Mouse (Mus musculus): ENCODE measurements around the gene Tdrkh. TPM values are rescaled to one million over a fixed set of nuclear protein-coding genes. Genes with fewer than 3 reads are reported as not detected.
A peak's percentile ranks its signal among the peaks of the same experiment; 100 is the strongest.

The Tdrkh gene
- polyA plus RNA-seq, 1 experiment from 2014 or later, result 61.6 TPM

DNA sequence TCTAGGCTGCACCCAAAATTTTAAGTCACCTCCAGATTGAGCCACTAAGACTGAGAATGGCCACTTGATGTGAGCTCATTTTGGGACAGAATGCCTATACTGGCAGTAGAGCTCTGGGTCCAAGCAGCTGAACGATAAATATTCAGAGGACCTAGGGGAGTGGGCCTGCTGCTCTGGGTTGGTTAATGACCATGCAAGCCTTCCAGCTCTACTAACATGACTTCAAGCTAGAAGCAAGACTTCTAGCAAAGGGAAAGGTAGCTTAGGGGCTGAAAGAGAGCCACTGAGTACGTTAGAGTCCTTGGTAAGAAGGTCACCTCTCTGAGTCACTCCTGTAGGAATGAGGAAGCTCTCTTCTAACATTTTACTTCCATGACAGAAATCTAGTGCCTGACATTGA, 20.9 kb upstream of the Tdrkh start:
- 88% methylated on average over 2 of the region's 2 CpGs for WGBS
- H3K27me3 ChIP-seq, result peaks cover 3% of the 10 kb centered on the region
- no peak overlapping the region for H3K9ac ChIP-seq (replicated peaks)
- no peaks in the 10 kb centered on the region for H3K9me3 ChIP-seq
- H3K4me1 ChIP-seq (replicated peaks), result no peaks in the 10 kb centered on the region
- H3K36me3 ChIP-seq, result no peaks in the 10 kb centered on the region
- no peak overlapping the region for H3K27ac ChIP-seq
- ATAC-seq, result no peak
- H3K4me2 ChIP-seq (replicated peaks), result no peak overlapping the region
- H3K4me3 ChIP-seq (replicated peaks), result no peak overlapping the region

GRCm38 (mm10) chr3:94393049-94393448, 20.0 kb upstream of the Tdrkh start:
- Histone ChIP-seq H3K27ac (no peak overlapping the region), H3K36me3 (no peaks in the 10 kb centered on the region), H3K27me3 (peaks cover 11% of the 10 kb centered on the region), H3K9me3 (no peaks in the 10 kb centered on the region), H3K4me1 (replicated peaks) (no peaks in the 10 kb centered on the region), H3K4me2 (replicated peaks) (no peak overlapping the region), H3K4me3 (replicated peaks) (no peak overlapping the region), H3K9ac (replicated peaks) (no peak overlapping the region)
- WGBS, result 79% methylated on average over 4 of the region's 4 CpGs
- no peak for ATAC-seq

GRCm38 (mm10) chr3:94396336-94396735, 16.7 kb upstream of the Tdrkh start:
- no peaks in the 10 kb centered on the region for H3K36me3 ChIP-seq
- no peak overlapping the region for H3K9ac ChIP-seq (replicated peaks)
- ATAC-seq, result no peak
- H3K27me3 ChIP-seq, result peaks cover 18% of the 10 kb centered on the region
- no peaks in the 10 kb centered on the region for H3K9me3 ChIP-seq
- WGBS, result 83% methylated on average over 1 of the region's 1 CpGs
- no peak overlapping the region for H3K27ac ChIP-seq
- peaks cover 20% of the 10 kb centered on the region for H3K4me1 ChIP-seq (replicated peaks)
- no peak overlapping the region for H3K4me3 ChIP-seq (replicated peaks)
- no peak overlapping the region for H3K4me2 ChIP-seq (replicated peaks)

GRCm38 (mm10) chr3:94396851-94397250, 16.2 kb upstream of the Tdrkh start:
- H3K9me3 ChIP-seq, result no peaks in the 10 kb centered on the region
- H3K4me2 ChIP-seq (replicated peaks), result no peak overlapping the region
- no peak for ATAC-seq
- 87% methylated on average over 4 of the region's 4 CpGs for WGBS
- peaks cover 20% of the 10 kb centered on the region for H3K4me1 ChIP-seq (replicated peaks)
- no peak overlapping the region for H3K9ac ChIP-seq (replicated peaks)
- no peak overlapping the region for H3K4me3 ChIP-seq (replicated peaks)
- no peak overlapping the region for H3K27ac ChIP-seq
- no peaks in the 10 kb centered on the region for H3K36me3 ChIP-seq
- peaks cover 22% of the 10 kb centered on the region for H3K27me3 ChIP-seq

- Histone ChIP-seq H3K9ac (replicated peaks) (peak within 1 kb of the TSS; percentile 70), H3K27ac (no peak within 1 kb of the TSS; the same call in 1 of the 2 replicates), H3K9me3 (no peaks in the 10 kb centered on the region), H3K4me2 (replicated peaks) (peak within 1 kb of the TSS; percentile 70), H3K4me3 (replicated peaks) (peak within 1 kb of the TSS; percentile 42), H3K4me1 (replicated peaks) (peaks cover 20% of the 10 kb centered on the region), H3K36me3 (no peaks in the 10 kb centered on the region), H3K27me3 (peaks cover 25% of the 10 kb centered on the region)
- no peak for ATAC-seq
- 77% methylated on average over 6 of the region's 6 CpGs for WGBS
These were observed 14.9 kb upstream of the Tdrkh start, which contains the start of gene Lingo4 for GRCm38 (mm10) chr3:94398217-94398616. Gene Lingo4, plus strand, starts transcription at chr3:94398517.

GRCm38 (mm10) chr3:94398943-94399481, 14.1 kb upstream of the Tdrkh start:
- Histone ChIP-seq H3K4me2 (replicated peaks) (peak overlapping the region; percentile 70), H3K4me3 (replicated peaks) (peak overlapping the region; percentile 42), H3K36me3 (no peaks in the 10 kb centered on the region), H3K27ac (no peak overlapping the region; the same call in 1 of the 2 replicates), H3K9ac (replicated peaks) (peak overlapping the region; percentile 70), H3K9me3 (no peaks in the 10 kb centered on the region), H3K4me1 (replicated peaks) (peaks cover 20% of the 10 kb centered on the region), H3K27me3 (peaks cover 29% of the 10 kb centered on the region)
- WGBS, result 3% methylated on average over 20 of the region's 20 CpGs
- peak; percentile 78 for ATAC-seq

- 15% methylated on average over 5 of the region's 5 CpGs for WGBS
- Histone ChIP-seq H3K9me3 (no peaks in the 10 kb centered on the region), H3K4me3 (replicated peaks) (peak overlapping the region; percentile 42; the same call in 1 of the 2 replicates), H3K36me3 (no peaks in the 10 kb centered on the region), H3K4me2 (replicated peaks) (peak overlapping the region; percentile 70), H3K9ac (replicated peaks) (peak overlapping the region; percentile 70), H3K27me3 (peaks cover 29% of the 10 kb centered on the region), H3K4me1 (replicated peaks) (peaks cover 28% of the 10 kb centered on the region), H3K27ac (no peak overlapping the region)
- peak; percentile 44; the same call in 1 of the 2 replicates for ATAC-seq
These were observed 13.3 kb upstream of the Tdrkh start for GRCm38 (mm10) chr3:94399663-94400310.

GRCm38 (mm10) chr3:94402451-94402850, 10.6 kb upstream of the Tdrkh start:
- Histone ChIP-seq H3K4me2 (replicated peaks) (no peak overlapping the region), H3K4me3 (replicated peaks) (no peak overlapping the region), H3K4me1 (replicated peaks) (peaks cover 30% of the 10 kb centered on the region), H3K9me3 (no peaks in the 10 kb centered on the region), H3K36me3 (no peaks in the 10 kb centered on the region), H3K27ac (no peak overlapping the region), H3K27me3 (peaks cover 23% of the 10 kb centered on the region), H3K9ac (replicated peaks) (no peak overlapping the region)
- ATAC-seq, result no peak
- 79% methylated on average over 8 of the region's 8 CpGs for WGBS

GRCm38 (mm10) chr3:94404366-94405054, 8.6 kb upstream of the Tdrkh start:
- Histone ChIP-seq H3K4me2 (replicated peaks) (no peak overlapping the region), H3K36me3 (no peaks in the 10 kb centered on the region), H3K4me1 (replicated peaks) (peaks cover 21% of the 10 kb centered on the region), H3K9ac (replicated peaks) (peak overlapping the region; percentile 4; the same call in 1 of the 2 replicates), H3K27me3 (peaks cover 14% of the 10 kb centered on the region), H3K9me3 (no peaks in the 10 kb centered on the region), H3K27ac (no peak overlapping the region), H3K4me3 (replicated peaks) (no peak overlapping the region)
- WGBS, result 23% methylated on average over 7 of the region's 7 CpGs
- ATAC-seq, result peak; percentile 41; the same call in 1 of the 2 replicates

DNA sequence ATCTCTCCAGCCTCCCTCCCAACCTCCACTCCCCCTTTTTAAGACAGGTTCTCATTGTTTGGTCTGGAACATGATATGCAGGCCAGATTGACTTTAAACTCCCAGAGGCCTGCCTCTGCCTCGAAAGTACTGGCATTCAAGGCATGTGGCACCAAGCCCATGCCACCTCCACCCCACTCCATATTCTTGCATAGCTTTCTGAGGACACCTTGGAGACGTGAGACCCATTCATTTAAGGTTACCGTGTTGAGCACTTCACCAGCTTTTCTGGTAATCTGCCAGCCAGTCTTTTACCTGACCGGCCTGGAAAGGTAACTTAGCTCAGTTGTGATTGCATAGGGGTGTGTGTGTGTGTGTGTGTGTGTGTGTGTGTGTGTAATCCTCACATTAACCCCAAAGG, 7.5 kb upstream of the Tdrkh start:
- Histone ChIP-seq H3K4me2 (replicated peaks) (no peak overlapping the region), H3K4me1 (replicated peaks) (peaks cover 10% of the 10 kb centered on the region; the same call in 1 of the 2 replicates), H3K27me3 (peaks cover 14% of the 10 kb centered on the region), H3K36me3 (no peaks in the 10 kb centered on the region), H3K4me3 (replicated peaks) (no peak overlapping the region), H3K9ac (replicated peaks) (no peak overlapping the region), H3K27ac (no peak overlapping the region), H3K9me3 (no peaks in the 10 kb centered on the region)
- 81% methylated on average over 4 of the region's 4 CpGs for WGBS
- ATAC-seq, result no peak

GRCm38 (mm10) chr3:94412530-94412929, 543 bp upstream of the Tdrkh start:
- Histone ChIP-seq H3K9me3 (no peaks in the 10 kb centered on the region), H3K27ac (peak overlapping the region; percentile 81), H3K4me1 (replicated peaks) (peaks cover 18% of the 10 kb centered on the region), H3K27me3 (no peaks in the 10 kb centered on the region), H3K4me2 (replicated peaks) (peak overlapping the region; percentile 77), H3K9ac (replicated peaks) (peak overlapping the region; percentile 77), H3K4me3 (replicated peaks) (peak overlapping the region; percentile 62), H3K36me3 (no peaks in the 10 kb centered on the region)
- WGBS, result 7% methylated on average over 25 of the region's 25 CpGs
- peak; percentile 71; the same call in 1 of the 2 replicates for ATAC-seq

DNA sequence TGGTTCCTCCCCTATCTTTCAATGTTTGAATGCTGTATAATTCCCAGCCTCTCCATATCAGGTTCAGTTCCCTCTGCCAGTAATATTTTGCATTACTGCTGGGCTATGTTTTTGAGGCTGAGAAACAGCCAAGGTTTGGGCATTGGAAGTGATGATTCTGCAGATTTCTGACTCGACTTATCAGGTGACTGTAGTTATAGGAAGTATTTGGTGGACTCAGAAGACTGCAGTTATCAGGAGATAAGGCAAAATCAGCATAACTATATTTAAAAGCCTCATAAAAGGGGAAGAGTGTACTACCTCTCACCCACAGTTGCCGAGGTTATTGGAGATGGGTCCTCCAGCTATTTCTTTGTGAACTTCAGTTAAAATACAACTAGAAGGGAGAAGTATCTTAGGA, 17.9 kb downstream of the Tdrkh start:
- H3K36me3 ChIP-seq, result peaks cover 49% of the 10 kb centered on the region
- H3K9me3 ChIP-seq, result no peaks in the 10 kb centered on the region
- no peaks in the 10 kb centered on the region for H3K27me3 ChIP-seq
- no peak for ATAC-seq
- H3K9ac ChIP-seq (replicated peaks), result no peak overlapping the region
- no peaks in the 10 kb centered on the region for H3K4me1 ChIP-seq (replicated peaks)
- H3K4me2 ChIP-seq (replicated peaks), result no peak overlapping the region
- no peak overlapping the region for H3K27ac ChIP-seq
- no peak overlapping the region for H3K4me3 ChIP-seq (replicated peaks)
- WGBS, result 86% methylated on average over 2 of the region's 2 CpGs

Measured in midbrain, embryonic 13.5 days (tissue).